Mouse (Mus musculus): ENCODE results near the gene Arcn1. TPM values are rescaled to one million over a fixed set of nuclear protein-coding genes. Genes with fewer than 3 reads are reported as not detected.

Arcn1 gene
- total RNA-seq, 2 experiments from 2014 or later, result 62.7 to 68.1 TPM

DNA sequence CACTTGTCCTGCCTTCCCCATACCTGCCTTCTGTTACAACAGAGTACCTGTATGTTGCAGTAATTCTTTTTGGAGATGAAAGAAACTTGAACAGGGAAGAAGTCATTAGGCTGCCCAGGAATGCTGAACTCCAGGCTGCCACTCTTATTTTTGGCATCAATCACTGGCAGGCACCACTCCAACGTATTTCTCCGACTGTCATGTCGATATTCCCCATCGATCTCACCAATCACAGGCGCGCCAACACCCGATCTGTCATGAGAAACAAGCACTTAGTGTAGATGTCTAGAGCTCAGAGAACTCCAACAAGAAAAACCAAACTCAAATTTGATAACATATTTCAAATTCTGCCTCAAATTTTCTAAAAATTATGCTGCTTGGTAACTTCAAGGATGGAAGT is 22.3 kb downstream of the Arcn1 start:
- no peak for DNase-seq

GRCm38 (mm10) chr9:44740663-44741192 is 26.9 kb downstream of the Arcn1 start:
- DNase-seq, result no peak

- peak; percentile 87 for DNase-seq
Observed at GRCm38 (mm10) chr9:44737240-44737949, 30.2 kb downstream of the Arcn1 start.

GRCm38 (mm10) chr9:44736301-44736700 is 31.3 kb downstream of the Arcn1 start:
- no peak for DNase-seq

DNA sequence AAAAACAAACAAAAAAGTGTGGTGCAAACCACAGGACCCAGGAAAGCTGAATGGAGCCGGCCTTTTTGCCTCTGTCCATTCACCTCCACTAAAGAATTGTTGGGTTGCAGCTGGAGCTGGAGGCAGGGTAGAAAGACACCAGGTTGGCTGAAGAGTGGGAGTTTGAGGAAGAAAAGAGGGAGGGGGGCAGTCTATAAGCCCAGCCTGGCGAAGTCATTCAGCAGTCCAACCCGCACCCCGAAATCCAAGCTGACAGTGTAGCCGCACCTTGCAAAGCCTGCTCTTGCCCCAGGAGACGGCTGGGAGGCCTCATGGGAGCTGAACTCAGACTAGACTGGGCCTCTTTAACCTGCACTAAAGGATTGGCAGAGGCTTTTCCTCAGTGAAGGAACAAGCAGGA is 31.8 kb downstream of the Arcn1 start:
- DNase-seq, result no peak

DNA sequence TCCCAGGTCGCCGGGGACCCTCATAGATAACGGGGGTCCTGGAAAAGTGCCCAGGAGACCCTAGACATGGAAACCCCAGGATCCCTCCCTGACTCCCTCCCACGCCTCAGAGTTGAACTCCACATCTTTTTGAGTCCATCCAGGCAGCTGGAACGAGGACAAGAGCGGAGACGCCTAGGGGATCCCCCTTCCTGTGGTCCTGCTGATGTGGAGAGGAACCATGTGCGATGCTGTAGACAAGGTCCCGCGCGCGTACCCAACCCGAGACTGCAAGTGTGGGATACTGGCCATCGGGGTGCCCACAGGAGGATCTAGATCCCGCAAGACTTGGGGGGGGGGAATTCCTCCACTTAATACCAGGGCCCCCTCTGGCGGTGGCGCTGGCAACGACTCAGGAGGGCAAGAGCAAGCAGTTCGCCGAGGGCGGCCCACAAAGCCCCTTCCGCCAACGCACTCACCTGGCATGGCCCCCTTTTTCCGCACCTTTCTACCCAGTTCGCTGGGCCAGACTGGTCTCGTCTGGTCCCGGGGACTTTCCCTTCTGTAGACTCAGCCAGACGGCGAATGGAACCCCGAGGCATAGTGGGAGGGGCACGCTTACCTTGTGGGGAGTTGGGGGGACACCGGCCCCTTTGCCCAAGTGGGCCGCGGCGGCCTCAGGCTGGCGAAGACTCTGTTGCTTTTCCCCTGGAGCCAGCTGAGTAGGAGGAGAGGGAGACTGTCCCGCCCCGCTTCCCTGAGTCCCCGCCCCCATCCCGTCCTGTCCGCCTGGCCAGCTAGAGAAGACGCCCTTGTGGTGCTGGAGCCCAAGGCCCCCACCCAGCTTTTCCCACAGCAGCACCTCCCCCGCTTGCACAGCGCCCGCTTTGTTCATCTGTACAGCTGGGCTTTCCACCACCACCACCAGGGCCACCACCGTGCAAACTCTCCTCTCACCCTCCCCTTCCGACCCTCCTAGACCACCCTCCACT is 32.8 kb downstream of the Arcn1 start, which contains the start of gene Phldb1:
Gene Phldb1 (minus strand): TSS at position 675 of the 971 bp plus-strand sequence.
- DNase-seq, result peak; percentile 88

- peak; percentile 89 for DNase-seq
Observed at GRCm38 (mm10) chr9:44733671-44734523, 33.7 kb downstream of the Arcn1 start.

DNA sequence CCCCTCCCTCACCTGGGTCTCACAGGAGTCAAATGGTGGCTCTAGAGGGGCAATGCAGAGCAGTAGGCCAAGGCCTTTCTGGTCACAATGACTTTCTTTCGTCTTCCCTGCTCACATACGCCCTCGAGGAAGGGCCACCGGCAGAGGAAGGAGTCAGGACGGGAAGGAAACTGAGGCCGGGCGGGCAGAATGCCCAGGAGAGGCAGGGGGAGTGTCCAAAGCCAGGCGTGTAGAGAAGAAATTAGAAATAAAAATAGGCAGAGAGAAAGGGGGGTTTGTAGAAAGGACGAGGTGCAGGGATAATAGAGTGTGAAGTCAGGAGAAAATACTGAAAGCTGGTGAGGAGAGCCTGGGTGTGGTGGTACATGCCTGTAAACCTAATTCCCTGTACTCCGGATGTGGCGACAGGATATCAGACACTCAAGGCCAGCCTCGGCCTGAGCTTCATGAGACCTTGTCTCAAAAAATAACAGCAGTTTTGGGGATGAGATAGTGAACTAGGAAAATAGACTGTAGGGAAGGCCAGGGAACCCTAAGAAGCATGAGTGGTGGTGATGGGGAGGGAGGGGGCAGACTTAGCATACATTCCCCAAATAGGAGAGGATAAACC is 34.6 kb downstream of the Arcn1 start:
- DNase-seq, result no peak

- no peak for DNase-seq
Observed at GRCm38 (mm10) chr9:44732130-44732549, 35.5 kb downstream of the Arcn1 start.

DNA sequence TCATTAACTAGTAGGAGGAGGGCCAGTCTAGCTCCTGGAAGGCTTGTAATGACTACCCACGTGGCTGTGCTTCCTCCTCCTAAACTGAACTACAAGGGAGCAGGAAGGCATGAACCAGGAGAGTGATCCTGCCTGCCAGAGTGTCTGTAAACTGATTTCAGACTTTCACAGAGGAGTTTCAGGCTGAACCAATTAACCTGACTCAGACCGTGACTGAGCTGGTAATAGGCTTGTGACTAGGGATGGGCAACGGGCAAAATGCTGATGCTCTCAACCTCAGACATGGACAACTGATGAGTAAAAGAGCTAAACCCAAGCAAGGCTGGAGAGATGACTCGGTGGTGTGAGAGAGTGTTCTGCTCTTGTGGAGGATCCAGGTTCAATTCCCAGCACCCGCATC is 40.2 kb downstream of the Arcn1 start:
- DNase-seq, result no peak

DNA sequence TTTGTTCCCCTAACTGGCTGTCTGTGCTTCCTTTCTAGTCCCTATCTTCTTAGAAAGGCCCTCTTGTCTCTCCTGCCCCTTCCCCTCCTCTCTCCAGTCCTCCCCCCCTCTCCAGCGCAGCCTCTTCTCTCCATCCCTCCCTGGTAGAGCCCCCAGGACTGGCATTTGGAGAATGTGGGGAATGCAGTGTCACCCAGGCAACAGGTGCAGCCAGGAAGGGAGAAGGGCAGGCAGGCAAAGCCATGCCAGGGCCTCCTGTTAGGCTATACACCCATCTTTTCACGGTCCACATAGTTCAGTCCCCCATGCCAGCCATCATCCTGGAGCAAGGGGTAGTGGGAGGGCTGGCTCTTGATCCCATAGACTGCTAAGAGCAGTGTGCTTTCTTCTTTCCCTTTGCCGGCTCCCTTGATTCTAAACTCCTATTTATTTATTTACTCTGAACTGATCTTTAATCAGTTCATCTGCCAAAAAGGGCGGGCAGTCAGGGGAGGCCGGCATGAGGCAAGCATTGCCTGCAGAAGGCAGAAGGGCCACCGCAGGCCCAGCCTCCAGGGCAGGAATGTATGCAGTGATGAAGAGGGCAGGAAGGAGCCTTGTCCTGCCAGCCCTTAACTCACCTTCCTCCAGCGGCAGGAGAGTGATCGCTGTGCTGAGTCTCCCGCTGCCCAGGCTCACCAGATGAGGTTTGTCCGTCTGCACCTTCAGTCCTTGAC is 41.1 kb downstream of the Arcn1 start:
- DNase-seq, result no peak

GRCm38 (mm10) chr9:44724665-44725064 is 43.0 kb downstream of the Arcn1 start:
- DNase-seq, result no peak

DNA sequence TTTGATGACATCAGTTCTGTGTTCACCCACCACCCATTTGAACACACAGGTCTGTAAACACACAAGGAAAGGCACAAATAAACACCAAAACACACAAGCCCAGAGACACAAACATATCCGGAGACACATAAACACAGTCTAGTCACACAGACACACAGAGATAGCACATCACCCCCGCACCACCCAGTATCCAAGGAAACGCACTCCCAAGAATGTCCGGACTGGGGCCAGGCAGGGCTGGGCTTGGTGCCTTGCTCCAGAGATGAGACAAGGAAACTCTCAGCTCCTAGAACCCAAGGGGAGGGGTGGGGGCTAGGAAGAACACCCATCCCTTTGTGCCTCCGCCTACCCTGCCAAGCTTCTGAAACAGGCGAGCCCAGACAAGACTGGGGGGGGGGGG is 43.4 kb downstream of the Arcn1 start:
- peak; percentile 77 for DNase-seq

DNA sequence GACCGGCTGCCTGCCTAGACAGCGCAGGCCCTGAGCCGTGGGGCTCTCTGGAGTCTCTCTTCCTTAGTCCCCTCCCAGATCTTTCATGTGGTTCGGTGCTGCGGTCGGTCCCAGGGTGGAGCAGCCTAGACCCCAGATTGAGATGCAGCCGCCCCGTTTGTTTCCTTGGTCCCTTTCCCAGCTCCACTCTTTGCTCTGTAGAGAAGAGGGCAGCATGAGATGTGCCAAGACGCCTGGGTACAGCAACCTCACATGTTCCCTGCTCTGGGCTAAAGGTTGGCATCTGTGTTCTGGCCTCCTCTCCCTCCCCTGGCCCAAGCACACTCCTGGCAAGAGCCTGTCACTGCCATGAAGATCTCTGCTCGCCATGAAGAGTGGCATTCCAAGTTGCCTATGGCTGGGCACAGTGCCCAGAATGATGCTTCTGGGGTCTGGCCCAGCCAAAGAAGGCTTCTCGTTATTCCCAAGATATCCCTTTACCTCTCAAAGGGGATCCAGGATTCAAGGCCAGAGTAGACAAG is 44.1 kb downstream of the Arcn1 start:
- DNase-seq, result no peak

- no peak for DNase-seq
Observed at GRCm38 (mm10) chr9:44723008-44723407, 44.6 kb downstream of the Arcn1 start.

- DNase-seq, result no peak
Observed at GRCm38 (mm10) chr9:44722575-44722974, 45.1 kb downstream of the Arcn1 start.

- DNase-seq, result no peak
Observed at GRCm38 (mm10) chr9:44721877-44722186, 45.8 kb downstream of the Arcn1 start.

- DNase-seq, result peak; percentile 92
Observed at GRCm38 (mm10) chr9:44721154-44721876, 46.3 kb downstream of the Arcn1 start.

- DNase-seq, result no peak
Observed at GRCm38 (mm10) chr9:44720358-44721153, 47.1 kb downstream of the Arcn1 start.
